Mouse (Mus musculus) heart, embryonic 16.5 days (tissue): ENCODE data around the gene Olfr1124. TPM values are rescaled to one million over a fixed set of nuclear protein-coding genes. Genes with fewer than 3 reads are reported as not detected.

ENCODE experiments used
- ATAC-seq: fragments of 200-750 bp; cut with Nextera tagmentation; replicated peaks from 2 replicates; pipeline ENCODE4 v1.8.0; 2017; ENCODE audit warnings: moderate number of reproducible peaks; ENCODE audit not compliant: insufficient read depth, low FRiP score; ENCODE audit errors: extremely low read depth
- H3K27ac ChIP-seq: fragments of 300-500 bp; sonication (generic); 2 replicates; pipeline ENCODE4 v1.5.1; 2014; ENCODE audit warnings: mild to moderate bottlenecking, low read length, control low read depth, moderate library complexity
- H3K27me3 ChIP-seq: fragments of 300-500 bp; sonication (generic); 2 replicates; pipeline ENCODE4 v1.6.1; 2014; ENCODE audit warnings: low read length, mixed read lengths; ENCODE audit not compliant: control insufficient read depth, insufficient read depth
- H3K36me3 ChIP-seq: fragments of 300-500 bp; sonication (generic); 2 replicates; pipeline ENCODE4 v1.6.1; 2014; ENCODE audit not compliant: control insufficient read depth, insufficient read depth
- H3K4me1 ChIP-seq: fragments of 300-500 bp; sonication (generic); 2 replicates; pipeline ENCODE4 v1.6.1; 2014; ENCODE audit warnings: low read length, mixed read lengths; ENCODE audit not compliant: control insufficient read depth, insufficient read depth
- H3K4me2 ChIP-seq: fragments of 300-500 bp; sonication (generic); 2 replicates; pipeline ENCODE4 v1.6.1; 2014; ENCODE audit warnings: low read depth, mild to moderate bottlenecking, control low read depth, low read length
- H3K4me3 ChIP-seq: fragments of 300-500 bp; sonication (generic); 2 replicates; pipeline ENCODE4 v1.5.1; 2014; ENCODE audit warnings: mild to moderate bottlenecking, control low read depth, low read length
- H3K9ac ChIP-seq: fragments of 300-500 bp; sonication (generic); 2 replicates; pipeline ENCODE4 v1.6.1; 2014; ENCODE audit warnings: low read length, control low read depth
- H3K9me3 ChIP-seq: fragments of 300-500 bp; sonication (generic); replicated peaks from 2 replicates; pipeline ENCODE4 v1.6.1; 2016; ENCODE audit warnings: low read length; ENCODE audit not compliant: control insufficient read depth
- WGBS: fragments of 180-500 bp; shearing (Covaris S2); extraction: QIAGEN DNeasy Blood & Tissue Kit; methylation state at CpG from one replicate; pipeline ENCODE4 v1.1.7; 2014; 5-methylcytosine and 5-hydroxymethylcytosine counted together
- polyA plus RNA-seq: library from polyadenylated mRNA; unstranded; fragments of >200 nt; fragmentation: Nextera tagmentation; extraction: Ambion mirVana; gene quantifications from 2 replicates; pipeline ENCODE4 v1.2.1, GENCODE M21; 2015

Gene Olfr1124
- polyA plus RNA-seq, 1 experiment from 2014 or later: not detected

- ATAC-seq: no peak
- H3K4me2 ChIP-seq: no peak overlapping the region
- H3K27me3 ChIP-seq: no peaks in the 10 kb centered on the region
- H3K9ac ChIP-seq: no peak overlapping the region
- no peak overlapping the region for H3K27ac ChIP-seq
- no peaks in the 10 kb centered on the region for H3K9me3 ChIP-seq
- H3K4me1 ChIP-seq: no peaks in the 10 kb centered on the region
- WGBS: 53% methylated on average over 4 of the region's 4 CpGs
- H3K4me3 ChIP-seq: no peak overlapping the region
- H3K36me3 ChIP-seq: no peaks in the 10 kb centered on the region
Measured at GRCm38 (mm10) chr2:87481158-87481557, 51.1 kb downstream of the Olfr1124 start.

GRCm38 (mm10) chr2:87482276-87482675 is 52.2 kb downstream of the Olfr1124 start:
- Histone ChIP-seq H3K9ac (no peak overlapping the region), H3K36me3 (no peaks in the 10 kb centered on the region), H3K4me1 (no peaks in the 10 kb centered on the region), H3K27me3 (no peaks in the 10 kb centered on the region), H3K4me3 (no peak overlapping the region), H3K9me3 (no peaks in the 10 kb centered on the region), H3K27ac (no peak overlapping the region), H3K4me2 (no peak overlapping the region)
- ATAC-seq: no peak
- 74% methylated on average over 2 of the region's 2 CpGs for WGBS

Other genes with a start within 250 kb of the Olfr1124 start
- gene Olfr1112, start 242.5 kb upstream of the Olfr1124 start, polyA plus RNA-seq: not detected in 2 replicates
- not detected in 2 replicates for gene Olfr1113, start 221.3 kb upstream of the Olfr1124 start, polyA plus RNA-seq
- not detected in 2 replicates for gene Olfr1115, start 182.3 kb upstream of the Olfr1124 start, polyA plus RNA-seq
- gene Olfr1116, start 162.7 kb upstream of the Olfr1124 start, polyA plus RNA-seq: not detected in 2 replicates
- gene Olfr1118, start 122.7 kb upstream of the Olfr1124 start, polyA plus RNA-seq: not detected in 2 replicates
- gene Olfr1120, start 75.5 kb upstream of the Olfr1124 start, polyA plus RNA-seq: not detected in 2 replicates
- not detected in 2 replicates for gene Olfr1121, start 60.4 kb upstream of the Olfr1124 start, polyA plus RNA-seq
- not detected in 2 replicates for gene Olfr1122, start 44.4 kb upstream of the Olfr1124 start, polyA plus RNA-seq
- gene Olfr1123, start 13.6 kb upstream of the Olfr1124 start, polyA plus RNA-seq: not detected in 2 replicates
- not detected in 2 replicates for gene Olfr1126, start 23.7 kb downstream of the Olfr1124 start, polyA plus RNA-seq
- not detected in 2 replicates for gene Pramel7, start 66.8 kb downstream of the Olfr1124 start, polyA plus RNA-seq
- not detected in 2 replicates for gene Pramel6, start 76.3 kb downstream of the Olfr1124 start, polyA plus RNA-seq
- not detected in 2 replicates for gene Olfr153, start 101.5 kb downstream of the Olfr1124 start, polyA plus RNA-seq
- gene Olfr1128, start 115.3 kb downstream of the Olfr1124 start, polyA plus RNA-seq: not detected in 2 replicates
- not detected in 2 replicates for gene Olfr1129, start 143.6 kb downstream of the Olfr1124 start, polyA plus RNA-seq
- gene Olfr1130, start 175.9 kb downstream of the Olfr1124 start, polyA plus RNA-seq: not detected in 2 replicates
- not detected in 2 replicates for gene Olfr1131, start 196.8 kb downstream of the Olfr1124 start, polyA plus RNA-seq
- gene Olfr1132, start 207.3 kb downstream of the Olfr1124 start, polyA plus RNA-seq: not detected in 2 replicates
- gene Olfr1133, start 217.1 kb downstream of the Olfr1124 start, polyA plus RNA-seq: not detected in 2 replicates
- gene Olfr1134, start 228.2 kb downstream of the Olfr1124 start, polyA plus RNA-seq: not detected in 2 replicates
- gene Olfr1135, start 243.4 kb downstream of the Olfr1124 start, polyA plus RNA-seq: not detected in 2 replicates